Mouse (Mus musculus) embryonic facial prominence, embryonic 14.5 days (tissue): ENCODE data around the gene Map2k6. TPM values are rescaled to one million over a fixed set of nuclear protein-coding genes. Genes with fewer than 3 reads are reported as not detected.

Source experiments
- ATAC-seq: fragments of 200-750 bp; cut with Nextera tagmentation; 2 replicates; pipeline ENCODE4 v1.8.0; 2017; ENCODE audit warnings: low read depth, moderate number of reproducible peaks, moderate TSS enrichment
- DNase-seq: peaks from one replicate; pipeline ENCODE4 v3.0.0-alpha.2; 2015; ENCODE audit warnings: low spot score
- H3K27ac ChIP-seq: fragments of 300-500 bp; sonication (generic); replicated peaks from 2 replicates; pipeline ENCODE4 v1.5.1; 2014; ENCODE audit warnings: low read depth, mild to moderate bottlenecking, low read length, moderate library complexity
- H3K27me3 ChIP-seq: fragments of 300-500 bp; sonication (generic); replicated peaks from 2 replicates; pipeline ENCODE4 v1.6.1; 2014; ENCODE audit warnings: low read length; ENCODE audit not compliant: control insufficient read depth, insufficient read depth
- H3K36me3 ChIP-seq: fragments of 300-500 bp; sonication (generic); 2 replicates; pipeline ENCODE4 v1.6.1; 2014; ENCODE audit warnings: low read length, mixed read lengths; ENCODE audit not compliant: control insufficient read depth, insufficient read depth
- H3K4me1 ChIP-seq: fragments of 300-500 bp; sonication (generic); 2 replicates; pipeline ENCODE4 v1.6.1; 2014; ENCODE audit warnings: antibody characterized with exemption, low read length; ENCODE audit not compliant: control insufficient read depth, insufficient read depth
- H3K4me2 ChIP-seq: fragments of 300-500 bp; sonication (generic); 2 replicates; pipeline ENCODE4 v1.6.1; 2014; ENCODE audit warnings: low read depth, mild to moderate bottlenecking, low read length, moderate library complexity, mixed read lengths
- H3K4me3 ChIP-seq: fragments of 300-500 bp; sonication (generic); 2 replicates; pipeline ENCODE4 v1.5.1; 2014; ENCODE audit warnings: low read depth, mild to moderate bottlenecking, low read length
- H3K9ac ChIP-seq: fragments of 300-500 bp; sonication (generic); 2 replicates; pipeline ENCODE4 v1.6.1; 2014; ENCODE audit warnings: low read depth, mild to moderate bottlenecking, low read length, moderate library complexity, mixed read lengths
- H3K9me3 ChIP-seq: fragments of 300-500 bp; sonication (generic); 2 replicates; pipeline ENCODE4 v1.6.1; 2016; ENCODE audit warnings: low read length; ENCODE audit not compliant: control insufficient read depth
- WGBS: fragments of 180-500 bp; shearing (Covaris S2); extraction: QIAGEN DNeasy Blood & Tissue Kit; methylation state at CpG from one replicate; pipeline ENCODE4 v1.1.7; 2014; 5-methylcytosine and 5-hydroxymethylcytosine counted together
- polyA plus RNA-seq: library from polyadenylated mRNA; unstranded; fragments of >200 nt; fragmentation: Nextera tagmentation; extraction: Ambion mirVana; gene quantifications from 2 replicates; pipeline ENCODE4 v1.2.1, GENCODE M21; 2014

Map2k6 gene
- polyA plus RNA-seq, 1 experiment from 2014 or later: 15.5 TPM

DNA sequence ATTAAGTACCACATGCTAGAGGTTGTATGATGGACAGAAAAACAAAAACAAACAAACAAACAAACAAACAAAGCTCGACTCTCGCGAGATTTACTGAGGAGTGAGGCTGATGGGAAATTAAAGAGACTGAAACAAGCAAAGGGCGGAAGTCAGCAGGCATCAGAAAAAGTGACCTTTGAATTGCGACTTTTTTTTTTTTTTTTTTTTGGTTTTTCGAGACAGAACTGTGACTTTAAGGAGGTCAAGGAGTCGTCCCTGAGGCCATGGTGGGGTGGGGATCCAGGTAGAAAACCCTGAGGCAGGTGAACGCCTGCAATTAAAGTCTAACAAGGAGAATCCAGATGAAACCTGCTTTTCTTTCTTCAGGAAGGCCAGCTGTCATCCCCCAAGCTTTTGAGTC lies 27.1 kb upstream of the Map2k6 start:
- H3K27ac ChIP-seq: no peak overlapping the region
- 52% methylated on average over 8 of the region's 8 CpGs for WGBS
- no peaks in the 10 kb centered on the region for H3K36me3 ChIP-seq
- ATAC-seq (no peak), DNase-seq (no peak)
- H3K9ac ChIP-seq: no peak overlapping the region
- H3K27me3 ChIP-seq: no peaks in the 10 kb centered on the region
- H3K4me2 ChIP-seq: no peak overlapping the region
- H3K4me3 ChIP-seq: no peak overlapping the region
- H3K4me1 ChIP-seq: no peaks in the 10 kb centered on the region
- H3K9me3 ChIP-seq: no peaks in the 10 kb centered on the region

DNA sequence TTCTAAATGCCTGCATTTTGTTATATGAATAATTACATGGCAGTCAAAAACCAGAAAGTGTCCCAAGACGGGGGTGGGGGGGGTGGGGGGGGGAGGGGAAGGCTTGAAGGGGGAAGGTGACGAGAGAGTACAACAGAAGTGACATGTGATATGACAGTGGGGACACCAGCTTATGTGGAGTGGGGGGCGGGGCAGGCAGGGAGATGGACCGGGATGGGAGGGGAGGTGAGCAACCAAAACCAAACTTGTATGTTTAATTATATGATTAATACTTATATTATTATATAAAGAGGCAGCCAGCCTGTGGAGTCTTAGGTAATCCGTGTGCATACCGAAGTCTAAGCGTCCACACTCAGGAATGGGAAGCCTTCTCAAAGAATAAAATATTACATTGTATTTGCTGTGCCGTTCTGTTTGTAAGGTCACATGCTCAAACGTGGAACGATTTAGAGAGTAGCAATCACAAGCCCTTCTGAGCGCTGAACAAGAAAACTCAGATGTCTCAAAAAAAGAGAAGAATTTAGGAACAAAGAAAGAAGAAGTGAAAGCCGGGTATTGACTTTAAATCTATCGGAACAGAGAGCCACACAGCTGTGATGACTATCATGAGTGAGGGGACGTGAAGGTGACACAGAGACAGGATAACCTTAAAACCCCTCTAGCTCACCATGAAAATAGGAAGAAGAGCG lies 26.5 kb upstream of the Map2k6 start:
- H3K4me2 ChIP-seq: no peak overlapping the region
- no peak overlapping the region for H3K4me3 ChIP-seq
- H3K9ac ChIP-seq: no peak overlapping the region
- H3K27me3 ChIP-seq: no peaks in the 10 kb centered on the region
- H3K27ac ChIP-seq: no peak overlapping the region
- no peaks in the 10 kb centered on the region for H3K9me3 ChIP-seq
- DNase-seq: no peak
- no peaks in the 10 kb centered on the region for H3K36me3 ChIP-seq
- 78% methylated on average over 14 of the region's 15 CpGs for WGBS
- ATAC-seq: no peak
- no peaks in the 10 kb centered on the region for H3K4me1 ChIP-seq

DNA sequence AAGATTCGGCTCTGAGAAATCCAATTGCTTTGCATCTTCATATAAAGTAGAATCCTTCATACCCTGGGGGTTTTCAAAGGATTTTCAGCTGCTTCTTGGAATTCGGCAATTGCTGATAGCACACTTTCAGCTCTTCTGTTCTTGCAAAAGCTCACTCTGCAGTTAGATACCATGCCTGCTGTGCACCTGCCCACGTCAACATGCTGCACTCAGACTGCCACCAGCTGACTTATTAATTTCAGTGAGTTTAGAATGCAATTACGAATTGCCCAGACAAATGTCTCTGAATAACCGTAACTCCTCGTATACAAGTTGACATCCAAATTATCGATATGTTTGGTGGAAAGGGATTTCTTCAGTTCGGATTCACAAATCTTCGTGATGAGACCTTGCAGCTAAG lies 24.9 kb upstream of the Map2k6 start:
- 77% methylated on average over 9 of the region's 9 CpGs for WGBS
- Histone ChIP-seq H3K27ac (no peak overlapping the region), H3K4me1 (no peaks in the 10 kb centered on the region), H3K9me3 (no peaks in the 10 kb centered on the region), H3K4me3 (no peak overlapping the region), H3K9ac (no peak overlapping the region), H3K4me2 (no peak overlapping the region), H3K27me3 (no peaks in the 10 kb centered on the region), H3K36me3 (no peaks in the 10 kb centered on the region)
- no peak for ATAC-seq
- no peak for DNase-seq

GRCm38 (mm10) chr11:110379661-110380309 lies 19.1 kb upstream of the Map2k6 start:
- Histone ChIP-seq H3K4me2 (peak overlapping the region; percentile 73), H3K27ac (peak overlapping the region; percentile 17; the same call in 1 of the 2 replicates), H3K4me3 (peak overlapping the region; percentile 39), H3K36me3 (no peaks in the 10 kb centered on the region), H3K9me3 (no peaks in the 10 kb centered on the region), H3K4me1 (no peaks in the 10 kb centered on the region), H3K27me3 (no peaks in the 10 kb centered on the region), H3K9ac (peak overlapping the region; percentile 56)
- ATAC-seq (peak; percentile 92), DNase-seq (peak; percentile 86)
- WGBS: 6% methylated on average over 20 of the region's 20 CpGs

- H3K9me3 ChIP-seq: no peaks in the 10 kb centered on the region
- peak overlapping the region; percentile 73 for H3K4me2 ChIP-seq
- H3K4me3 ChIP-seq: peak overlapping the region; percentile 39
- no peaks in the 10 kb centered on the region for H3K36me3 ChIP-seq
- H3K4me1 ChIP-seq: no peaks in the 10 kb centered on the region
- 0 out of 2 replicates have a peak overlapping the region, but pooled peaks have one; percentile 17 for H3K27ac ChIP-seq
- DNase-seq: no peak
- 27% methylated on average over 15 of the region's 15 CpGs for whole genome bisulfite sequencing
- peak; percentile 34; the same call in 1 of the 2 replicates for ATAC-seq
- H3K9ac ChIP-seq: peak overlapping the region; percentile 21
- no peaks in the 10 kb centered on the region for H3K27me3 ChIP-seq
Measured at GRCm38 (mm10) chr11:110380310-110380668, 18.6 kb upstream of the Map2k6 start.

DNA sequence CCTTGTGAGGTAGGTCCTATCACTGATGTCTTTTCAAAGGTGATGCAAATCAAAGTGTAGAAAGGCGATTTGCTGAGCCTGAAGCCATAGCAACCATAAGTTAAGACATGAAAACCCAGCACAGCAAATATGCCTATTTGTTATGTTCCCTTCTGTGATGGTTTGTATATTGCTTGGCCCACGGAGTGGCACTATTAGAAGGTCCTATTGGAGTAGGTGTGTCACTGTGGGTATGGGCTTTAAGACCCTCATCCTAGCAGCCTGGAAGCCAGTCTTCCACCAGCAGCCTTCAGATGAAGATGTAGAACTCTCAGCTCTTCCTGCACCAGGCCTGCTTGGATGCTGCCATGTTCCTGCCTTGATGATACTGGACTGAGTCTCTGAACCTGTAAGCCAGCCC lies 13.4 kb upstream of the Map2k6 start:
- H3K9ac ChIP-seq: no peak overlapping the region
- no peaks in the 10 kb centered on the region for H3K9me3 ChIP-seq
- ATAC-seq (no peak), DNase-seq (no peak)
- H3K27ac ChIP-seq: no peak overlapping the region
- H3K27me3 ChIP-seq: no peaks in the 10 kb centered on the region
- H3K4me2 ChIP-seq: no peak overlapping the region
- H3K4me3 ChIP-seq: no peak overlapping the region
- WGBS: 90% methylated on average over 2 of the region's 2 CpGs
- no peaks in the 10 kb centered on the region for H3K36me3 ChIP-seq
- no peaks in the 10 kb centered on the region for H3K4me1 ChIP-seq

DNA sequence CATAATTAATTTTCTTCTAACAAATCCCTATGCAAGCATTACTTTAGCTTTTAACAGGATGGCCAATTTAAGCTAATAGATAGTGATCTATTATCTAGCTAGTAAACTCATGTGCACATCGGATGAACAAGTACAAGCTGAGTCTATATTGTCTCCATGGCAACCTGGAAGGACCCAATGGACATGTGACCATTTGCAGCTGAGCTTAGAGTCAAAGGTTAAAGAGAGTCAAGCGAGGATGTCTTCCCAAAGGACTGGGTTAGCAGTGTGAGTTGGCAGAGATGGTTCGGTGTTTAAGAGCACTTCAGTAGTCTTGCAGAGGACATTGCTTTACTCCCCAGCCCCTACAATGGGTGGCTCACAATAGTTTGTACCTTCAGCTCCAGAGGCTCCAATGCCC lies 6.2 kb upstream of the Map2k6 start:
- WGBS: 64% methylated on average over 3 of the region's 3 CpGs
- Histone ChIP-seq H3K27me3 (no peaks in the 10 kb centered on the region), H3K36me3 (no peaks in the 10 kb centered on the region), H3K9me3 (no peaks in the 10 kb centered on the region), H3K27ac (no peak overlapping the region), H3K9ac (no peak overlapping the region), H3K4me3 (no peak overlapping the region), H3K4me2 (no peak overlapping the region), H3K4me1 (no peaks in the 10 kb centered on the region)
- DNase-seq (no peak), ATAC-seq (no peak)

GRCm38 (mm10) chr11:110394788-110395452 lies 4.0 kb upstream of the Map2k6 start:
- no peak overlapping the region for H3K4me2 ChIP-seq
- H3K9me3 ChIP-seq: no peaks in the 10 kb centered on the region
- 73% methylated on average over 5 of the region's 5 CpGs for WGBS
- H3K9ac ChIP-seq: no peak overlapping the region
- no peak overlapping the region for H3K27ac ChIP-seq
- no peaks in the 10 kb centered on the region for H3K4me1 ChIP-seq
- DNase-seq: no peak
- H3K27me3 ChIP-seq: no peaks in the 10 kb centered on the region
- H3K36me3 ChIP-seq: no peaks in the 10 kb centered on the region
- no peak for ATAC-seq
- H3K4me3 ChIP-seq: no peak overlapping the region
